18 mouse cellular contexts compared by ENCODE assay signal in genomic region chr9:124138055-124138775, GRCm38 (mm10). TPM values are rescaled to one million over a fixed set of nuclear protein-coding genes. Genes with fewer than 3 reads are reported as not detected.
DNase-seq lines count a peak whose midpoint lies in the region; ATAC-seq and TF ChIP-seq lines count a peak whose summit lies in the region.
"Had no signal": no experiment of that assay in that cellular context is flagged by ENCODE, and none has a peak within 500 bp of the region (broad histone marks: within the 10 kb centered on the region; RNA-seq: fewer than 3 reads in every experiment).

No protein-coding gene starts in this region.

- no peak for TF ChIP-seq POLR2A in brain, embryonic 14.5 days (IDR thresholded peaks at IDR 0.05; ENCODE audit: borderline replicate concordance, extremely low read depth, insufficient read depth, insufficient read length, poor library complexity, severe bottlenecking)
- TF ChIP-seq POLR2A in kidney, adult 2 months (IDR thresholded peaks at IDR 0.05; ENCODE audit: low read depth, low read length), result no peak

- 37% methylated on average over 4 of the region's 4 CpGs for WGBS in intestine, embryonic 15.5 days
- 28% methylated on average over 4 of the region's 4 CpGs for WGBS in intestine, postnatal 0 days
- WGBS in kidney, adult 2 months, result 76% methylated on average over 4 of the region's 4 CpGs

- peak; percentile 69 for ATAC-seq in intestine, embryonic 15.5 days
- ATAC-seq in intestine, postnatal 0 days, result no peak
- peak; percentile 69 to 90 for ATAC-seq in hematopoietic stem cell, adult 5-6 weeks (replicated peaks in 1 of 2; ENCODE audit: insufficient read depth in 1 of 2, low FRiP score in 2 of 2, low TSS enrichment in 1 of 2, low read depth in 1 of 2, poor library complexity in 2 of 2, severe bottlenecking in 2 of 2)
- ATAC-seq: forebrain, embryonic 16.5 days had no signal

- DNase-seq in brain, embryonic 14.5 days (ENCODE audit: low read depth), result peak; percentile 11
- DNase-seq in thymus, postnatal 4 days, result no peak
- no peak for DNase-seq in kidney, adult 8-10 months
- no peak for DNase-seq in kidney, adult 2 months
- DNase-seq: adrenal gland, postnatal 36 days; cerebellum, adult 2 months; gastrocnemius, postnatal 10 days; kidney, postnatal 4 days had no signal

- no peaks in the 10 kb centered on the region for H3K9me3 ChIP-seq in intestine, embryonic 15.5 days
- H3K9me3 ChIP-seq in intestine, postnatal 0 days (ENCODE audit: control insufficient read depth), result no peaks in the 10 kb centered on the region
- peaks cover 8% of the 10 kb centered on the region; the same call in 1 of the 2 replicates for H3K9me3 ChIP-seq in megakaryocyte, embryonic 14.5 days
- H3K9me3 ChIP-seq: embryonic facial prominence, embryonic 13.5 days; G1E; limb, embryonic 13.5 days had no signal

- no peak overlapping the region for H3K4me2 ChIP-seq in intestine, embryonic 15.5 days (replicated peaks)
- H3K4me2 ChIP-seq in intestine, postnatal 0 days (replicated peaks; ENCODE audit: low read depth), result no peak overlapping the region
- H3K4me2 ChIP-seq: embryonic facial prominence, embryonic 13.5 days; limb, embryonic 13.5 days had no signal

- H3K36me3 ChIP-seq in intestine, embryonic 15.5 days, result no peaks in the 10 kb centered on the region
- H3K36me3 ChIP-seq in intestine, postnatal 0 days (ENCODE audit: control insufficient read depth, insufficient read depth), result no peaks in the 10 kb centered on the region
- H3K36me3 ChIP-seq in megakaryocyte, embryonic 14.5 days (replicated peaks; ENCODE audit: low read length), result peaks cover 12% of the 10 kb centered on the region
- no peaks in the 10 kb centered on the region for H3K36me3 ChIP-seq in kidney, adult 2 months (ENCODE audit: control insufficient read depth, insufficient read depth, low read length)
- H3K36me3 ChIP-seq: embryonic facial prominence, embryonic 13.5 days; G1E; limb, embryonic 13.5 days had no signal

- TF ChIP-seq CTCF in intestine, postnatal 0 days (IDR thresholded peaks at IDR 0.05; ENCODE audit: low read depth), result no peak
- TF ChIP-seq CTCF in brain, embryonic 14.5 days (IDR thresholded peaks at IDR 0.05; ENCODE audit: borderline replicate concordance, extremely low read depth, insufficient read depth, insufficient read length), result no peak
- no peak for TF ChIP-seq CTCF in kidney, adult 2 months (conservative IDR thresholded peaks at IDR 0.05; ENCODE audit: insufficient read depth, insufficient read length, low read depth, low read length)

- no peak overlapping the region for H3K4me3 ChIP-seq in intestine, embryonic 15.5 days (replicated peaks)
- H3K4me3 ChIP-seq in intestine, postnatal 0 days (ENCODE audit: low read depth, low read length), result no peak overlapping the region
- H3K4me3 ChIP-seq in megakaryocyte, embryonic 14.5 days (replicated peaks), result peak overlapping the region; percentile 44
- H3K4me3 ChIP-seq in kidney, adult 2 months (ENCODE audit: insufficient read depth, low read depth, low read length), result no peak overlapping the region
- H3K4me3 ChIP-seq: embryonic facial prominence, embryonic 13.5 days; limb, embryonic 13.5 days had no signal

- no peak overlapping the region for H3K9ac ChIP-seq in intestine, embryonic 15.5 days
- H3K9ac ChIP-seq in intestine, postnatal 0 days (ENCODE audit: low read depth, low read length), result no peak overlapping the region
- H3K9ac ChIP-seq: embryonic facial prominence, embryonic 13.5 days; limb, embryonic 13.5 days had no signal

- no peak overlapping the region for H3K27ac ChIP-seq in intestine, embryonic 15.5 days
- no peak overlapping the region for H3K27ac ChIP-seq in intestine, postnatal 0 days (ENCODE audit: low read depth, low read length)
- H3K27ac ChIP-seq in kidney, adult 2 months (ENCODE audit: insufficient read depth, low read depth, low read length), result no peak overlapping the region
- H3K27ac ChIP-seq: embryonic facial prominence, embryonic 13.5 days; limb, embryonic 13.5 days had no signal

- no peaks in the 10 kb centered on the region for H3K4me1 ChIP-seq in intestine, embryonic 15.5 days (replicated peaks)
- H3K4me1 ChIP-seq in intestine, postnatal 0 days (replicated peaks; ENCODE audit: control insufficient read depth, insufficient read depth, low read length), result no peaks in the 10 kb centered on the region
- peaks cover 35% of the 10 kb centered on the region for H3K4me1 ChIP-seq in megakaryocyte, embryonic 14.5 days
- no peaks in the 10 kb centered on the region for H3K4me1 ChIP-seq in kidney, adult 2 months (ENCODE audit: control insufficient read depth, insufficient read depth, low read length)
- H3K4me1 ChIP-seq: embryonic facial prominence, embryonic 13.5 days; limb, embryonic 13.5 days had no signal

- H3K27me3 ChIP-seq in intestine, embryonic 15.5 days (replicated peaks), result no peaks in the 10 kb centered on the region
- no peaks in the 10 kb centered on the region for H3K27me3 ChIP-seq in intestine, postnatal 0 days (replicated peaks; ENCODE audit: control insufficient read depth, insufficient read depth, low read length)
- H3K27me3 ChIP-seq in megakaryocyte, embryonic 14.5 days (replicated peaks), result no peaks in the 10 kb centered on the region
- H3K27me3 ChIP-seq in kidney, adult 2 months (replicated peaks; ENCODE audit: control insufficient read depth, insufficient read depth, low read length), result no peaks in the 10 kb centered on the region; the same call in 1 of the 2 replicates
- H3K27me3 ChIP-seq: embryonic facial prominence, embryonic 13.5 days; limb, embryonic 13.5 days had no signal

RNA-seq across cellular contexts. Expression of gene Ccr5, which starts 16.9 kb away (rescaled TPM):
- 1.1 and 1.3 TPM in 2 replicates for polyA plus RNA-seq in intestine, embryonic 15.5 days (2015; fragmentation: Nextera tagmentation; extraction: Ambion mirVana)
- 0.74 and 1.1 TPM in 2 replicates for polyA plus RNA-seq in intestine, postnatal 0 days (2015; fragmentation: Nextera tagmentation; extraction: Ambion mirVana)
- polyA plus RNA-seq in brain, embryonic 14.5 days (2012; rRNA removed), result 0.15 and 0.59 TPM in 2 replicates
- 0.84 and 3.2 TPM in 2 replicates for total RNA-seq in hematopoietic stem cell, adult 5-6 weeks (2017)
- polyA plus RNA-seq in megakaryocyte, embryonic 14.5 days (2012; ENCODE audit: insufficient read depth, low replicate concordance), result 0.17 TPM in 1 of 2 replicates, not detected in the other
- polyA plus RNA-seq in kidney, adult 2 months (2012; rRNA removed), result 0.88 and 1.3 TPM in 2 replicates
- polyA plus RNA-seq: C2C12, G1E had no signal

RNA-seq across cellular contexts. Expression of gene Ccr2, which starts 36.5 kb away (rescaled TPM):
- polyA plus RNA-seq in intestine, embryonic 15.5 days (2015; fragmentation: Nextera tagmentation; extraction: Ambion mirVana), result 4.9 and 5.0 TPM in 2 replicates
- 0.85 and 1.2 TPM in 2 replicates for polyA plus RNA-seq in intestine, postnatal 0 days (2015; fragmentation: Nextera tagmentation; extraction: Ambion mirVana)
- polyA plus RNA-seq in brain, embryonic 14.5 days (2012; rRNA removed), result 0.32 and 0.37 TPM in 2 replicates
- total RNA-seq in hematopoietic stem cell, adult 5-6 weeks (2017), result 11.8 and 23.4 TPM in 2 replicates
- polyA plus RNA-seq in megakaryocyte, embryonic 14.5 days (2012; ENCODE audit: insufficient read depth, low replicate concordance), result 0.10 and 0.74 TPM in 2 replicates
- polyA plus RNA-seq in kidney, adult 2 months (2012; rRNA removed), result 1.4 and 2.1 TPM in 2 replicates
- polyA plus RNA-seq: C2C12; G1E; neural tube, embryonic 14.5 days had no signal
